In genomic region chr1:75261278-75261677, GRCm38 (mm10) we compare ENCODE assay signal across 35 mouse cellular contexts. TPM values are rescaled to one million over a fixed set of nuclear protein-coding genes. Genes with fewer than 3 reads are reported as not detected.
"Had no signal": no experiment of that assay in that cellular context is flagged by ENCODE, and none has a peak within 500 bp of the region (broad histone marks: within the 10 kb centered on the region; RNA-seq: fewer than 3 reads in every experiment).

No protein-coding gene starts in this region.

- H3K4me2 ChIP-seq: heart, embryonic 11.5 days; heart, embryonic 13.5 days; heart, embryonic 15.5 days; hindbrain, embryonic 13.5 days; hindbrain, embryonic 15.5 days; kidney, embryonic 15.5 days; limb, embryonic 12.5 days; liver, embryonic 11.5 days; liver, embryonic 13.5 days; liver, embryonic 15.5 days had no signal

- H3K27ac ChIP-seq: heart, adult 2 months; heart, embryonic 13.5 days; heart, embryonic 15.5 days; hindbrain, embryonic 13.5 days; hindbrain, embryonic 15.5 days; hindbrain, postnatal 0 days; kidney, embryonic 15.5 days; kidney, postnatal 0 days; limb, embryonic 12.5 days; liver, embryonic 13.5 days; liver, embryonic 15.5 days had no signal

- H3K9ac ChIP-seq: heart, embryonic 13.5 days; heart, embryonic 15.5 days; hindbrain, embryonic 13.5 days; hindbrain, embryonic 15.5 days; kidney, embryonic 15.5 days; limb, embryonic 12.5 days; liver, embryonic 13.5 days; liver, embryonic 15.5 days; liver, postnatal 0 days had no signal

- DNase-seq: gastrocnemius, postnatal 14 days; gastrocnemius, postnatal 36 days; heart, adult 11 months; heart, adult 2 months; heart, postnatal 14 days; heart, postnatal 36 days; kidney, adult 11 months; kidney, adult 2 months; kidney, adult 9 months; kidney, postnatal 14 days; kidney, postnatal 36 days; layer of hippocampus, adult 9-11 months; layer of hippocampus, postnatal 36 days; left cerebral cortex, postnatal 4 days; liver; liver, embryonic 13.5 days; liver, postnatal 0 days had no signal

- ATAC-seq: hindbrain, postnatal 0 days; intestine, embryonic 16.5 days; liver, postnatal 0 days had no signal

- H3K4me3 ChIP-seq: heart, adult 2 months; heart, embryonic 13.5 days; heart, embryonic 15.5 days; hindbrain, embryonic 13.5 days; hindbrain, embryonic 15.5 days; kidney, embryonic 15.5 days; limb, embryonic 12.5 days; liver, embryonic 13.5 days; liver, embryonic 15.5 days had no signal

- H3K4me1 ChIP-seq: heart, embryonic 13.5 days; heart, embryonic 15.5 days; limb, embryonic 12.5 days; liver, embryonic 15.5 days had no signal

- H3K36me3 ChIP-seq: heart, embryonic 13.5 days; heart, embryonic 15.5 days; hindbrain, embryonic 13.5 days; kidney, embryonic 15.5 days; limb, embryonic 12.5 days; liver, embryonic 13.5 days; liver, embryonic 15.5 days had no signal

- H3K9me3 ChIP-seq: heart, embryonic 13.5 days; heart, embryonic 15.5 days; hindbrain, embryonic 13.5 days; hindbrain, embryonic 15.5 days; kidney, embryonic 15.5 days; limb, embryonic 12.5 days; liver, embryonic 13.5 days; liver, embryonic 15.5 days had no signal

RNA-seq across cellular contexts. Expression of gene Resp18, which starts 16.9 kb away (rescaled TPM):
- polyA plus RNA-seq: gonadal fat pad, adult 2 months; heart, embryonic 13.5 days; heart, postnatal 0 days; kidney, postnatal 0 days; liver, embryonic 11.5 days; liver, embryonic 13.5 days; liver, embryonic 15.5 days; liver, postnatal 0 days had no signal

RNA-seq across cellular contexts. Expression of gene A630095N17Rik, which starts 29.4 kb away (rescaled TPM):
- polyA plus RNA-seq: gonadal fat pad, adult 2 months; heart, adult 2 months; heart, embryonic 11.5 days; heart, embryonic 13.5 days; heart, embryonic 15.5 days; heart, postnatal 0 days; hindbrain, embryonic 11.5 days; hindbrain, embryonic 13.5 days; hindbrain, embryonic 15.5 days; intestine, embryonic 14.5 days; intestine, embryonic 16.5 days; kidney, adult 2 months; kidney, embryonic 15.5 days; large intestine, adult 2 months; limb, embryonic 12.5 days; limb, embryonic 14.5 days; liver, embryonic 11.5 days; liver, embryonic 13.5 days; liver, embryonic 15.5 days; liver, postnatal 0 days had no signal
